Mouse (Mus musculus) liver, adult 2 months (tissue): ENCODE measurements at regions not wholly inside any gene's neighbourhood (a gene's known extent, or its start where the extent isn't known, plus 50 kb on each side); places are given as distances from the start of the nearest gene placed in this dataset.

ENCODE experiments used
- CTCF ChIP-seq: fragments of 200-500 bp; IDR thresholded peaks from 2 replicates; pipeline ENCODE4 v1.5.1; 2011; ENCODE audit warnings: low read depth, low read length, control low read depth
- POLR2A ChIP-seq: fragments of 200-500 bp; IDR thresholded peaks from 2 replicates; pipeline ENCODE4 v1.6.1; 2011; ENCODE audit warnings: low read length, control low read depth; ENCODE audit not compliant: insufficient read depth; ENCODE audit errors: extremely low read depth

GRCm38 (mm10) chr1:69350417-69350816 lies 242.6 kb upstream of the Erbb4 start:
- TF ChIP-seq CTCF, result no peak
- no peak for TF ChIP-seq POLR2A
